Mouse (Mus musculus) CD4-positive, CD25-positive, alpha-beta regulatory T cell, adult 2 months (primary cell): ENCODE measurements around the gene Dst.

Experiments used
- DNase-seq: peaks from one replicate; pipeline ENCODE4 v3.0.0-alpha.2; 2012; ENCODE audit warnings: low read depth, low spot score

Gene Dst

GRCm38 (mm10) chr1:34099439-34099838, 191.4 kb downstream of the Dst start:
- DNase-seq: no peak

DNA sequence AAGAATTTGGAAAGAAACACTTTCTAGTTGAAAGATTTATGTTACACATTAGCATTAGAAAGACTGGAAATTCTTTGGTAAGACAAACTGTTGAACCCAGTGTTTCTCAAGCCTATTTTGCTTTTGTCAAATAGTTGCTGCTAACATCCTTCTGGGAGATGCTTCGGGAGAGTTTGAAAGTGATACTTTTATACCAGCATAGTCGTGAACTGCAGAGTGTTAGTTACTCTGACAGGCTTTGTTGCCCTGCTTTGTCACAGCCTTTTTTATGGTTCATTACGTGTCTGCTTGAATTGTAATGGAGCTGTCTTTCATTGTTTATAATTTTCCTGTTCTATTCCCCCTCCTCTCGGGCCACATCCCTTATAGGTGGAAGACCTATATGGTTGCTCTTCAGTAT, 192.4 kb downstream of the Dst start:
- DNase-seq: no peak

GRCm38 (mm10) chr1:34102604-34103003, 194.6 kb downstream of the Dst start:
- DNase-seq: no peak

DNA sequence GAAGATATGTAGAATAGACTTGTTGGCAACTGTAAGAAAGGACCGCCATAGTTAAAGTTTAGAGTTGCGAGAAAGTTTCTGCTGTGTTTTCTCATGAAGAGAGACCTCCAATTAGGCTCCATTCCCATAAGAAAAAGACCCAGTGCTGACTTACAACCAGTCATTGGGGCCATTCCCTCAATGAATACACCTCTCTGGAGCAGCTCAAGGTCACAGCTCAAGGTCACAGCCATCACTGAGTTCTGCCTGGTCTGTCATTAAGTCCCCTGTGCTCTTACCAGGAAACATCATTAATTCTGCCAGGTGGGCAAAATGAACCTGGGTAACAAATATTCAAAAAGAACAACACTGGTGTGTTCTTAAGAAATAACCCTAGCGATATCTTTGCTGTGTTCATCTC, 195.2 kb downstream of the Dst start:
- DNase-seq: no peak

GRCm38 (mm10) chr1:34103713-34104172, 195.7 kb downstream of the Dst start:
- no peak for DNase-seq

- DNase-seq: no peak
Observed at GRCm38 (mm10) chr1:34104846-34105245, 196.8 kb downstream of the Dst start.

GRCm38 (mm10) chr1:34106606-34107005, 198.6 kb downstream of the Dst start:
- no peak for DNase-seq

DNA sequence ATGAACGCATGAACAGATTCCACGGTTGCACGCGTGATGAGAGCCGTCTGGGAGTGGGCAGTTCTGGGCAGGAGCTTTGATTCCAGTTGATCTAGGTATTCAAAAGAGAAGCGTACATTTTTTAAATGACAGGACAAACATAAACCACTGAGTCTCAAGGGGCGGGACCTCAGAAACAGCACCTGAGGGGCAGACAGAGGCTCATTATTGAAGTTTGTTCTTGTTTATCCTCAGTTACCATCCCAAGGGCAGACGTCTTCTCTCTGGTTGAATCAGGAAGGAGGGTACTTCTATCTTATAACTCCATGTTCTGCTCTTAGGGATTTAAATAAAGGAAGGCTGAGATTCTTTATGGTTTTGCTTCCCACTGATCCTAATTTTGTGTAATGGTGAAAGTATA, 199.1 kb downstream of the Dst start:
- DNase-seq: no peak

GRCm38 (mm10) chr1:34109599-34110210, 201.7 kb downstream of the Dst start:
- no peak for DNase-seq

- DNase-seq: no peak
Observed at GRCm38 (mm10) chr1:34110862-34111261, 202.8 kb downstream of the Dst start.

DNA sequence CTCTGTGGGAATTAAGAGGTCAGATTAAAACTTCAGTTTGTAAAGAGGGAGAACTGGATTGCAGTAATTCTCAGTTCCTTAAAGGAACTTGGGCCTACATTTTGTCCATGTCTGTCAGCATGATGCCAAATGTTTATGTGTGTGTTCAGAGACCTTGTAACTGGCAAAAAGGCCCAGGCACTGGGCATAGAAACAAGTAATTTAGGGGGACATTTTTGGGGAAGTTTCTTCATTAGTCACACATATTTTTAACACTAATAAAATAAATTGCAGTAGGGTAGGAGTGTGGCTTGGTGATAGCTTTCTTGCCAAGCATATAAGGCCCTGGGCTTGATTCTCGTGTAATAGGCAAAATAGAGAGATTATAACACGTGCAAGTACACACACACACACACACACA, 203.9 kb downstream of the Dst start:
- DNase-seq: no peak

GRCm38 (mm10) chr1:34116444-34116843, 208.4 kb downstream of the Dst start:
- no peak for DNase-seq

DNA sequence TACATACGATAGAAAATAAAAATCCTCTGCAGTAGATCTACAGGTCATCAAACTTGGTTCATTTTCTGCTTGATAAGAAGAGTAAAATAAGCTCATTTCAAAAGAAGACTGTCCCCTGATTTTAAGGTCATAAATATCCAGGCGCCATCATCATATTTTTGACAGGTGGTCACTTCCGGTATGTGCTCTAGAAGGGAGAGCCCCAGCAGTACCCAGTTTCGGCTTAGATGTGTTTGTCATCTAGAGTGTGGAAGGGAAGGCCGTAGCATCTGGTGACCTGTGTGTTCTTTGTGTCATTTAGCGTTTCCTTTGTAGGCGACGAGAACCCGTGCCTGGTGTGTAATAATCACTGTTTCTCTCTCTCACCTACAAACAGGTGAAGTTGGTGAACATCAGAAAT, 209.0 kb downstream of the Dst start:
- no peak for DNase-seq

DNA sequence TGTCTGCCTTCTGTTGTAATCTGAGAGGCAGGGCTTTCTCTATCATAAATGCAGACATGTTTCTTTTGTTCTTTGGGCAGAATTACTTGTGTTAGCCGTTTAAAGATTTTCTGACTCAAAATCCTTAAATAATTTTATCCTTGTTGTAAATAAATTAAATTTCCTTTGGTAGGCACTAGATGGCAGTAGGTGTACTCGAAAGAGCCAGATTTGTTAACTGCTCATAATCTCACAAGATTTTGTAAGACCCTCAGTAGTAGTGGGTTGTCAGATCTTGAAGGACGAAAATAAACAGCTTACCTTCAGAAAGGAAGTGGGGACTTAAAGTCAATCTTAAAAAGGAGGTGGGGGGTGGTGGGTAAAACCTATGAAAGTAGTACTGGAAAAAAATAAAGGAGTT, 209.7 kb downstream of the Dst start:
- no peak for DNase-seq

GRCm38 (mm10) chr1:34120066-34120465, 212.0 kb downstream of the Dst start:
- no peak for DNase-seq

GRCm38 (mm10) chr1:34120602-34121001, 212.6 kb downstream of the Dst start:
- no peak for DNase-seq

- DNase-seq: no peak
Observed at GRCm38 (mm10) chr1:34121157-34122015, 213.4 kb downstream of the Dst start.

DNA sequence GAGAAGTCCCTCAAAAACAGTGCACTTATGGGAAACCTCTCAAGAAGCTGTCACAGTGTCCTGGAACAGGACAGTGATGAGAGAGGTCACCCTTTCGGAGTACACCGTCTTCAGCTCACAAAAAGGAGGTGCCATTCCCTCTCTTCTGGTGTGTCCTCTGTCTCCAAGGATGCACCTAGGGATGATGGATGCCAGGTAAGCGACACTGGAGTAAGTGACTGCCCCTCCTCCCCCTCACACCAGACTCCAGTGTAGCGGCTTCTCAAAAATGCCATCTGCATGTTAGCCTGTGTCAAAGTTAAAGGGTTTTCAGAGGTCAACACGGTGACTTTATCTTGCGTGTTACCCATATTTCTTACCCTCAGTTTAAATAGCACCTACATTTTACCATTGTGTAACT, 214.2 kb downstream of the Dst start:
- no peak for DNase-seq

DNA sequence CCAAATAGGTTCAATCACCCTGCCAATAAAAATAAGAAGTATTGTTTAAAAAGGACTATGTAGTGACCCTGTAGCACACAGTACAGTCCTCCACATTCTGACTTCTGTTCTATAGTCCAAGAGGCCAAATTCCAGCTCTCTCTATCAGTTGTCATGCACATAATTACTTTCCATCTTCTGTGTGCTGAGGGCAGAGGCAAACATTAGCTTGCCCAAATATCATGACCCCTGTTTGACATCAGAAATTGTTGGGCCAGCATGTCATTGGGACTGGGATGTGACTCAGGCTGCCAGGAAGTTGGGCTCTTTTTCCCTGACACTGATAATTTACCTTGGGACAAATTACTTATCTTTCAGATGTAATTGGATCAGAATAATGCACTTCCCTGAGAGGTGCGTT, 214.9 kb downstream of the Dst start:
- no peak for DNase-seq

DNA sequence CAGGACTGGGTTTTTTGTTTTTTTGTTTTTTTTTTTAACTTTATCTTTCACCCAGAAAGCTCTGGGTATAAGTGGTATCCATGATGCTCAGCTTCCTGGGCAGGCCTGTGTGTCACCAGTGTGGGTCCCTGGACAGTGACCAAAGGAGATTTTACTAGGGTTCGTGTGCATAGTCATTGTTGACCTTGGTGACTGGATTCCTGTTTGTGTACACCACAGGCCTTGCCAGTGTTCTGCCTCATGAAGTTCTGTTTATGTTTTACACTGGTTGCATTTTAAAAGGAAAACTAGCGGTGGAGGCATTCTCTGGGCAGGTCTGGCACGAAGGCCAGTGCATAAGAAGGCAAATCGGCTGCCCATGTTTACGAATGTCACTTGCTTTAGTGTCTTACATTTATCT, 215.3 kb downstream of the Dst start:
- DNase-seq: no peak

DNA sequence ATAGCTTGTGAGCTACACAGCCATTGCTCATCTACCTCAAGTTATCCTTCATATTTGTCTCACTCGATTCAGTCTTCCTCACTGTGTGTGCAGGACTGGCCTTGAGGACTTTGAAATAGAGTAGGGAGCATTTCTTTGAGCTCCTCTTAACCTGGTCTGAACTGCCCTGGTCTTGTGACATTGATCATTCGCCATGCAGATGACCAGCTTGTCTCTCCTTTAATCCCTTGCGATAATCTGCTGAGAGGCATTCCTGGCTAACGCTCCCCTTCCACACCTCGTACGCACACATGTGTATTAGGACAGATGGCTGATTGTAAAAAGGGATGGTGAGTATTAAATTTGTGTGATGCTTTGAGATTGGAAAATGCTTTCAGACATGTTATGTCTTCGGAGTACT, 216.4 kb downstream of the Dst start:
- DNase-seq: no peak

- no peak for DNase-seq
Observed at GRCm38 (mm10) chr1:34125148-34125547, 217.1 kb downstream of the Dst start.
